Mouse (Mus musculus) ES-Bruce4 (cell line): ENCODE measurements around the gene Cpt1a.

Experiments
- CTCF ChIP-seq: IDR thresholded peaks from one replicate; pipeline ENCODE4 v1.8.1; 2011; ENCODE audit warnings: low read depth, low read length
- EP300 ChIP-seq: IDR thresholded peaks from 2 replicates; pipeline ENCODE4 v1.6.1; 2011; ENCODE audit warnings: low read depth, low read length; ENCODE audit not compliant: insufficient read depth
- POLR2A ChIP-seq: IDR thresholded peaks from one replicate; pipeline ENCODE4 v1.8.1; 2011; ENCODE audit warnings: low read length; ENCODE audit not compliant: insufficient read depth

- TF ChIP-seq CTCF: no peak
- TF ChIP-seq POLR2A: no peak
- TF ChIP-seq EP300: no peak
Observed at GRCm38 (mm10) chr19:3334550-3334949, 12.4 kb downstream of the Cpt1a start.
